Mouse (Mus musculus): ENCODE measurements around the gene Neil1.
A peak's percentile ranks its signal among the peaks of the same experiment; 100 is the strongest.

Gene Neil1

DNA sequence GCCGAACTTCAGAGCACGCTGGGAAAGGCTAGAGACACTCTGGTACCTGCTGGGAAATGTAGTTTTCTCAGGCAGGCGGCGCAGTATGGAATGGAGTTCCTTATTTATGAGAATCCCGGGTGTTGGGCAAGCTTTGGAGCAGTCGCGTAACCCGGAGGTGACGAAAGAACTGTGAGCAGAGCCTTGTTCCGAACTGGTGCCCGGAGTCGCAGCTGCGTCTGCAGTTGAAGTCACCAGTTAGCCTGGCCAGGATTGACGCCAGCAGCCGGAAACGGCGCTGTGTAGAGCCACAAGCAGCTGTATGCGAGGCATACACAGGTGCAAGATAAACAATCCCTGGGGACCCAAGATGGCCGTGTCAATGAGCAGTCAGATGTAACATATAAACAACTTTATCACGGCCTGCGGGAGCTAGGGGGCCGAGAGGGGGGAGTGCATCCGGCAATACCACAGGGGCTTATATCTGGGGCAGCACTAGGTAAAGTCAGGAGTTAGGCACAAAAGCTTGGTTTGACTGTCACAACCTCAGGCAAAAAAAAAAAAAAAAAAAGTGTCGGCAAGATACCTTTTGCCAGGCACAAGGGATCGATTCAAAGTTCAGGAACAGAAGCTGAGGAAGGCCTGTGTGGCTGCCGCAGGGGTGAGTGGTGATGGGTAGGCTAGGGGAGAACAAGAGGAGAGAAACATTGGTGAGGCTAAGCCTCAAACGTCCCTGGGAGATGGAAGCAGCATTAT lies at the start of gene Neil1:
Gene Neil1, minus strand, starts transcription at position 162 of the 735 bp plus-strand sequence.
- peak; percentile 86 to 89 for DNase-seq

DNA sequence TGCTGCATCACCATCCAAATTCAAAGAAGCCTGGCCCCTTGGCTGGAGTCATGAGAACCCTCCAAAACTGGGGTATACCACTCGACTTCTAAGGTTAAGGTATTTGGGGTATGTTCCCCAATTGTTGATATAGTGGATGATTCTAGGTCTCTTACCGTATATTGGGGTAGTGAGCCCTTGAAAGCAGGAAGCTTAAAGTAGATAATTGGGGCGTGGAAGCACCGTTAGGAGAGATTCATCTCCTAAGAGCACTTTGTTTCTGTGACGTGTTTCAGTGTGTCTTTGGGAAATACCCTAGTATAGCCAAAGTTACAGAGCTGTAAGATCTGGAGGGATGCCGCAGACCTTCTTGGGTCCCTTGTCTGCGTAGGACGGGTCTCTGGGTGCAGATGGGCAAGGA lies 49.3 kb upstream of the Neil1 start:
- DNase-seq = no peak

DNA sequence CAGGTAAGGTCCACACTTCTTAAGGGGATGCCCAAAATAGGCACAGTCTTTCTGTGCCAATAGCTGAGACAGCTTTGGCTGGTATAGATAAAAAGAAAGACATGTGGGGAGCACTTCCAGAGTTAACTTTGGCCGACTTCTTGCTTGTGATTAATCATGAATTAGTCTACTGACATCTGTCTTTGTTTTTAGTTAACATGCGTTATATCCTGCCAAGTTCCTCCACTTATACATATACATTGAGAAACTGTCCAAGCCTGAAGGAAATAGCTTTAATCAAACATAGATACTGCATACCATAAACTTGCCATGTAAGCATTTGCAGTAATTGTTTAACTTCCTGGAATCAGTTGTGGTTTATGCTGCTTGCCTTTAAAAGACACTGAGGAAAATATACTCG lies 48.6 kb upstream of the Neil1 start:
- no peak for DNase-seq

DNA sequence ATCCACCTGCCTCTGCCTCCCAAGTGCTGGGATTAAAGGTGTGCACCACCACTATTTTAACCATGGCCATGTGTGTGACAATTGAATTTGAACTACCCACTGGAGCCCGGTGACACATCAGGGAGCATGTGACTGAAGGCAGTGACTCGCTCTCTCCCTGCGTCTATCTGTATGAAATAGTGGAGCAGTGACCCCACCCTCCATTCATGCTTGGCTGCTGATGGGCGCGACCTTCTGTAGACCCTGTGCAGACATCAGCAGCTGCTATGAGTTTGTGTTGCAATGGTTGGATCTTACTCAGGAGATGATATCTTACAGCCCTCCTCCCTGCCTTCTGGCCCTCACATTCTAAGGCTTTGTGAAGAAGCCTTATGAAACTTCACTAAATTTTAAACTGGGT lies 20.3 kb upstream of the Neil1 start:
- DNase-seq = no peak

DNA sequence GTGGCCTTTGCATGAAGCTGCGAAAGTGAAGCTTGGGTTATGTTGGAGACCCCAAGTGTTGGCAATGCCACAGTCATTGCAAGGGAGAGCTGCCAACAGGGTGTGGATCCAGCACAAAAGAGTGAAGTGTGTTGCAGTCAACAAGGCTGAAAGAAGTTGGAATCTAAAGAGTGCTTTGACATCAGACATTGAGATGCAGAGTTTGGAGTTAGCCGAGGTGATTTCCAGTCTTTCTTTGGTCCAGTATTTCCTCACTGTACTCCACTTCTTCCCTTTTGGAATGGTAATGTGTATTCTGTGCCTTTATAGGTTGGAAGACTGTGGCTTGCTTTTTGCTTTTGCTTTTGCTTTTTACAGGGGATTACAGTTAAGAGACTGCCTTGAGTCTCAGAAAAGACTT lies 18.1 kb upstream of the Neil1 start:
- no peak for DNase-seq

DNA sequence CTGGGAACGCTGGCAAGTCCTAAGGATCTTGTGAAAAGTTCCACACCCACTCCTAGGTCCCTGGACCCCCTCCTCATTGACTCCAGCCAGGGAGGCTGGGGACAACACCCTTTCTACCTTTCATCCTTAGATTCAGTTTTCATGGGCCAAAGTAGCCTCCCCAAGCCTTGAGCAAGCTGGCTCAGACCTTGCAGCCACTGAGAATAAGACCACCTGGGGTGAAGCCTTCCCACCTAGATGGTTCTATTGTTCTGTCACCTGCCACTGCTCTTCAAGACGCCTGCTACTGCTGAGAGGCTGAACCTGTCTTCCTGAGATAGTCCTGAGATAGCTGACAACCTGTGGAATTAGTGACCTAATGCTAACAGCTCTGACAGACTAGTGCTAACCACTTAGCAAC lies 15.0 kb upstream of the Neil1 start:
- DNase-seq = no peak

DNA sequence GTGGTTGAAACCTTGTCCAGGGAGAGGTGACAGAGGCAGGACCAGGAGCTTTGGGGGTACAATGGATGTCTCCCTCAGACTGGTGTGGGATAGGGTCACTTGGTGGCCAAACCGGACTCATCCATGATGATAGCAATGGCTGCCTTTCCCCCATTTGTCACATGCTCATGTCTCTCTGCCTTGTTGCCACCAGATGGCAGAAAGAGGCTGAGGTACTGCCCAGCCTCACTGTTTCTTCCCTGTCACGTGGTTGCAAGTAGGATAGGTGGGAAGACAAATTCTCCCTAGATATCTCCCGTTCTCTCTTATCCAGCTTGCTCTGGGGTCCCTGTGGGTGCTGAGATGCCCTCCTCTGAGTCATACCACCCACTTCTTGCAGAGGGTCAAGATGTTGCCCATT lies 14.4 kb upstream of the Neil1 start:
- DNase-seq = no peak

DNA sequence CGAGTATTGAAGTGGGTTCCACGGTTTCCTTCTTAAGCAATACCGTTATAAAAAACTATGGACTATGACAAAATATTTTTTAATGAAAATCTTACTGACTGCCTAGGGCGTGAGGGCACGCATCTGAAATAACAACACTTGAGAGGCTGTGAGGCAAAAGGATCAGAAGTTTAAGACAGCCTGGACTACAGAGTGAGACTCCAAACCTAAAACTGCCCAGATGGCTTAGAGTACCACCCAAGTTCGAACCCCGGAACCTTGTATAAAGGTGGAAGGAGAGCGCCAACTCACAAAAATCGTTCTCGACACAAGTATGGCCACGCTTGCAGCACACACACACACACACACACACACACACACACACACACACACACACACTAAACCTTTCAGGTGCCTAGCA lies 10.4 kb upstream of the Neil1 start:
- DNase-seq = no peak

DNA sequence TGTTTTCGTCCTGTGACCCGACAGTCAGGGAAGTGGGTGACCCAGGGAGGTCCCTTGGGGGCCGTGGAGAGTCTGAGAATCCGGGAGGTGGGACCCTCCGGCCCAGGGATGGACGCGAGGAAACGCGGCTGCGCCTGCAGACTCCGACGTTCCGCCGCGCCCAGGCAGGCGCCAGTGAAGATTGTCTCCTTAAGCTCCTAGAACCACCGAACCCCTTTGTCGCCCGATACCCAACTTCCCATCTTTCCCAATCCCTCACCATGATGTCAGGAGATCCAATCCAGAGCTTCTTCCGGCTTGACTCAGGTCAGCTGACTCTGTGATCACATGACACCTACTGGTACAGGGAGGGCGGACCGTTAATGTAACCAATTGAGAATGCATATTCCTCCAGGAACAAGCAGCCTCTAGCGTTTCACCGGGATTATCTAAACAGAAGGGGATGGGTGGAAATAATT lies 9.9 kb upstream of the Neil1 start, which contains the start of gene Commd4:
Gene Commd4, minus strand, starts transcription at position 319 of the 458 bp plus-strand sequence.
- DNase-seq = peak; percentile 82 to 95

DNA sequence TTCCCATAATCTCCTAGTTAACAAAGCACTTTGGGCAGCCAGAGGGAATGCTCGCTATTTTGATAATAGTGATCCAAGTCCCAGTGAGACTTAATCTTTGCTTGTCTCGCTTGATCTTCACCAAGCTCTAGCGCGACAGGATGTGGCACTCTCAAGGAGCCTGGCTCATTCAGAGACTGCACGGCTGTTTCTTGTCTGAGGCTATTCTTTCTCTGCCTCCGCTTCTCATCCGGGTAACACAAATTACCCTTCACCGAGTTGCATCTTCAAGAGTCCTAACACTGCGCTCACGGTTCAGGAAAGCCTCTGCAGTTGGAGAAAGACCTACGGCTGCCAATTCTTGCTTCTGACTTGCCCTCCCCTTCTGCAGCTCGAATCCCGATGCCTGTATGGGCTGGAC lies 9.4 kb upstream of the Neil1 start:
- no peak for DNase-seq

DNA sequence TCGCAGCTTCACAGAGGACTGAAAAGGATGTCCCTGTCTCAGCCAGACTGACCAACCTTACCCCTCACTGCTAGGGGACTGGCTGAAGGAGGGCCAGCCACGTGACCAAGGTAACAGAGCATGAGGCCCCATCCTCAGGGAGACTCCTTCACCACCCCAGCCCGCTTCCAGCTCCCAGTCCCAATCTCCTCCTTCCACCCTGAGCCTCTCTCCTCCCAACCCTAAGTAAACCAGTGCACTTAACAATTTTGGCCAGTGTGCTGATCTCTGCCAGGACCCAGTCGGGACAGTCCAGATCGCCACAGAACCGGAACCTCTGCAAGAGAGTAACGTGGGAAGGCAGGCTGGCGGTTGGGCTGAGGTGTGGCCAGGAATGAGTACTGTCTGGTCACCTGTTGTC lies 8.7 kb upstream of the Neil1 start:
- peak in 1 of 2 experiments; percentile 4 for DNase-seq

DNA sequence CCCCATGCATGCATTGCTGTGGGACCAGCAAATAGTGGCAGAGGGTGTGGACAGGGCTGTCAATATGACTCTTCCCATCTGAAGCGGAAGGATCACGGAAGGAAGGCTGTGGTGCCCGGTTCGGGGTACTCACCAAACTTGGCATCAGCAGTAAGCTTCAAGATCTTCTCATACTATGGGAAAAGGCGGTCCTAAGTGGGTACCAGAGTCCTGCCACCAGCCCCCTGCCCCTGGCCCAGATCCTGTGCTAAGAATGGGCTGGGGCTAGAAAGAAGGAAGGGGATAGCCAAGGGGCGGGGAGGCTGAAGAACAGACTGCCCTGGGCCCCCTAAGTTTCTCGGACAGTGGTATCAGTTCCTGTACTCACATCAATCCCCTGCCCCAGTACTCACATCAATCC lies 8.3 kb upstream of the Neil1 start:
- no peak for DNase-seq

DNA sequence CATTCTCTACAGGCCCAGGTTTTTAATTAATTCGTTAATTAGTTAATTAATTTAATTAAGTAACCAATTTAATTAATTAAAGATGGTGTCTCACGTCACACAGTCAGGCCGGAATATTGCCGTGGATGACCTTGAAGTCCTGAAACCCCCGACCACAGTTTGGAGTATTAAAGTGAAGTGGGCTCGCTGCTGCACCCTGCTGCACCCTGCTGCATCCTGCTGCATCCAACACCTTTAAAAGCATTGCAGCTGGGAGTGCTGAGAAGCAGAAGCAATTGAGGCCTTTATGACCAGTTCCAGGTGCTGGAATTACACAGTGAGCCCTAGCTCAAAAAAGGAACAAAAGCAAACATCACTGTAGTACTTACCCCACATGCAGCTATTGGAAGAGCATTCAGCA lies 4.2 kb upstream of the Neil1 start:
- DNase-seq = no peak

DNA sequence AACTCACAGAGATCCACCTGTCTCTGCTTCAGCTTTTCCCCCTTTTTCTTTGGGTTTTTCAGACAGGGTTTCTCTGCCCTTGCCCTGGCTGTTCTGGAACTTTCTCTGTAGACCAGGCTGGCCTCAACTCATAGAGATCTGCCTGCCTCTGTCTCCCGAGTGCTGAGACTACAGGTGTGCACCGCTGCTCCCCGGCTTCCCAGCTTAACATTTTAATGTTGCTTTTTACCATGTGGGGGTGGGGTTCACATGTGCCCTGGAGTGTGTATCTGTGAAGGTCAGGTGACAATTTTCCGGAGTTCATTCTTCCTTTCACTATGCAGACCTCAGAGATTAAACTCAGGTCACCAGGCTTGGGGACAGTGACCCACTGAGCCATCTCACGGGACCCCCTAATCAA lies 2.1 kb upstream of the Neil1 start:
- DNase-seq = no peak

DNA sequence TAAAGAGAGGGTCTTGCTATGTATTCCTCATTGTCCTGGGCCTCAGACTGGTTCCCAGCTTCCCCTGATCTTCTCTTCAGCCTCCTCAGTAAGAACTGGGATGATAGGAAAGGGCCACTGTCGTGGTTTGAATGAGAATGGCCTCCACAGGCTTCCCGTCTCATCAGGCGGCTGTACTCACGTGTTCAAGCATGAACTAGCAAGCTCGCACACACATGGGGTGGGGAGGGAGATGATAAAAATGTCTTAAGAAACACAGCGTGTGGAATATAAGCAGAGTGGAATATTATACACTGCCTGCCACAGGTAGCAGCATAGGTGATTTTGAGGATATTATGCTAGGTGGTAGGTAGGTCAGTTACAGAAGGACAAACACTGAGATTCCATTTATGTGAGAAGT lies 916 bp upstream of the Neil1 start:
- DNase-seq = no peak

DNA sequence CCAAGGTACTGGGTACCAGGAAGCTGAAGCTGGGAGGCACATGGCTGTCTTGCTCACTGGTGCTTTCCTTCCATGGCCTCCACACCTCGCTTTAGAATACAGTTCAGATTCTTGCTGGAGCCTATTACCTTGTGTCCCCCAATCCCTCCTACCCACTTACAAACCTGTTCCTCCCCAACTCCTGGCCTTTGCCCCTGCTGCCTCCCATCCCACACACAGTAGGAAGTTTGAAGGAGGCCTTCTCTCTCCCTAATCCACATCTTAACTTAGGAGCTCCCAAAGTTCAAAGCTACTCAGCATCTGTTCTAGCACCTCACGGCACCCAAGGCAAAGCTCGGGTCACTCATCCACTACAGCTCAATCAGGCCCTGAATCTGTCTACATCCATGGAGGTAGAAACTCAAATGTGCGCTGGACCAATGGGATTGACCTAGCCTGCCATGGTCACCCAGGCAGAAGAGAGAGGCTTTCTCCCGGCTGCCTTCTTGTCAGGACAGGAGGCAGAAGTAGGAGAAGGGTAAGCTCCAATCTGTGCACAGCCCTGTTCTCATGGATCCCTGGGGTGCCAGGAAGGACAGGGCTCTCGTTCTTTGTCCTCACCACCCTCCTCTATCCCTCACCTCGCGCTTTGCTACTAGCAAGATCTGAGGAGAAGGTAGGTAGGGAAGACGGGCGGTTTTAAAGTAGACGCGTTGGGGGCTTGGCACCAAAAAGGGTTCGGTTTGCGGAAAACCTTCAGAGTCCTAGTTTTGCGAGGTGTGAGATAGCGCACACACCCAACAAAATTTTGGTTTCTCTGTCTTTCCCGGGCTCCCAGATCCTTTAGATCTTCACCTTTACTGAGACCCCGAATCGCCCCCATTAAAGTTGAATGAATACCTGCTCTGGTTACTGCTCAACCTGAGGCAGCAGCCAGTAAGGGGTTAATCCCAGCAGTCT lies 631 bp downstream of the Neil1 start:
- DNase-seq = peak in 1 of 2 experiments; percentile 57

DNA sequence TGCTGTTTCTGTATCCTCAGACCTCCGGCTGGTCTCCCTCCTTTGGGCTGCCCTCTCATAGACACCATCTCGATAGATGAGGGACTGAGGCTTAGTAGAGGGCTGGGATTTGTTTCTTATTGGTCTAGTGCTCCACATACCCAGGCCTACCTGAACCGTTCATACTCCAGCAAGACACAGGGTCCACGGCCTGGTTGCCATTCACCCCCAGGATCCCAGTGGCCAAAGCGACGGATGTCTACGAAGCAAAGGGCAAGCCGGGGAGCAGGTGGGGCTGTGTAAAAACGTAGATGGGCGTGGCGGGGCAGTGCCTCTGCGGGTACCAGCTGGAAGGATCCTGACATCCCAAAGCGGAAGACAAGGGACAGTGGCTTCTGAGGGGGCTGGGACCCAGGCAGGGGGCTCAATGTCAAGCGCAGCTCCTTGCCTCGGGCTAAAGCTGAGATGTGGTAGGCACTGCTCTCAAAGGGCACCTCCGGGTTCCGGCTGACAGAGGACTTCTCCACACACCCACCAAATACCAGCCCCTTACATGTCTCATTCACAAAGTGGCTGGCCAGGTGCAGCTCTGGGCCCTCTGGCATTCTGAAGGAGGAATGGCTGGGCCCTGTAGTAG lies 1.5 kb downstream of the Neil1 start:
- no peak for DNase-seq

DNA sequence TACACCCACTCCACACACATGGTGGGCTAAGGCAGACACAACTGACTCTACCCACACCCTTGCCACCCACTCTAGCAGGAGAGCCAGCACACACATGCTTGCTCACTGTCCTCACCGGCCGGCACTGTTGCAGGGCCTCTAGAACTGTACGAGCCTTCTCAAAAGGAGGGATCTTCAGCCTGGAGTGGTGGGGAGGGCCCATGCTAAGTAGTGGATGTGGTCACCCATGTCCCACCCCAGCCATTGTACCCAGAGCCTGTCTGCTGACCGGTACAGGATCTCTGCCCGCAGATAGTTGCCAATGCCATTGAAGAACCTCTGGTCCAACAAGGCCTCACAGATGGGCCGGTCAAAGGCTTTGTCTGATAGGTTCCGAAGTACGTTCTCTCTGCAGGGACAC lies 3.3 kb downstream of the Neil1 start:
- DNase-seq = no peak

DNA sequence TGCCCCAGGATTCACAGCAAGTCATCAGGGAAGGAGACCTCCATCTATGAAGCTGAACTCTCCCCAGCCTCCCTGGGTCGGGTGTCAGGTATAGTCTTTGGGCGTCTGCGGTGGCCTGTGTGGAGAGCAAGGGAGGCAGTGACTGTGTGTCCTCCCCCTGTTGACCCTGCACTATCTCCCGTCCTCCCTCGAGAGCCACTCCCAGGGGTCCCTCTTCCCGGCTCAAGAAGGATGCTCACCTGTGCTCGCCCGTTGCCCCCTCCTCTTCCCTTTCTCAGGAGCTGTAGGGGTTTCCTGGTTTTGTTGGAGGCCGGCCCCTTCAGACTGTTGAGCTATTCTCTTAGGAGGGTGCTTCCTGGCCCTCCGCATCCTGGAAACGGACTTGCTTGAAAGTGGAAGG lies 4.9 kb downstream of the Neil1 start:
- no peak for DNase-seq

DNA sequence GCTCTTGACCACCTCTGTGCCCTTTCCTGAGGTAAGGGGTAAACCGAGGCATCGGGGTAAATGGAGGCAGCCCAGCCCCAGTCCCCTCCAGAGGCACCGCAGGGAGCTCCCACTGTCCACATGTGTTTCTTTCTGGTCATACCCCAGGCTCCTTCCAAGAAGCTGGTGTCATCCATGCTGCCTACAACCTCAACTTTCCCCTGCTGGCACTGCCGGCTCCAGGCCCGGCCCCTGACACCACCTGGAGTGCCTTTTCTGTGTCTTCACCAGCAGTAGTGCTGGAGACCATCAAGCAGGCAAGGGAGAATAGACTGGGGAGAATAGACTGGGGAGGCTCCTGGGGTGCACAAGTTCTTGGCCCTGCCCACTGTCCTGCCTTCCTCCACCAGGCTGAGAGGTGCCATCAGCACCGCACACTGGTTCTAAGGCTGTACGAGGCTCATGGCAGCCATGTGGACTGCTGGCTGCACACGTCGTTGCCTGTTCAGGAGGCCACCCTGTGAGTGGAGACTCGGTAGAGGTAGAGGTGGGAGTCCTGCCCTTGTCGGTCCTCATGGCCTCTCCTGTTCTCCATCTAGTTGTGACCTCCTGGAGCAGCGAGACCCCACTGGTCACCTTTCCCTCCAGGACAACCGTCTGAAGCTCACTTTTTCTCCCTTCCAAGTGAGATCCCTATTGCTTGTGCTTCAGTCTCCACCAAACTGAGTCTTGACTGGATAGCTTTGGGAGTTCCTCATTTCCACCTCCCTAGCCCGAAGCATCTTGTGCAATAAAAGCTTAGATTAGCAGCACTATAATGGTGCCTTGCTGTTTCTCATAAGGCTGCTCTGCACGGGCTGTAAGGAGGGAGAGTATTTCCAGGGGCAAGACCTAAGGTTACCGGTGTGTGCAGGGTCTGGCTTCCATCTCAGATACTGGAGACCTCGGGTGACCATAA lies 6.4 kb downstream of the Neil1 start:
- DNase-seq = no peak

DNA sequence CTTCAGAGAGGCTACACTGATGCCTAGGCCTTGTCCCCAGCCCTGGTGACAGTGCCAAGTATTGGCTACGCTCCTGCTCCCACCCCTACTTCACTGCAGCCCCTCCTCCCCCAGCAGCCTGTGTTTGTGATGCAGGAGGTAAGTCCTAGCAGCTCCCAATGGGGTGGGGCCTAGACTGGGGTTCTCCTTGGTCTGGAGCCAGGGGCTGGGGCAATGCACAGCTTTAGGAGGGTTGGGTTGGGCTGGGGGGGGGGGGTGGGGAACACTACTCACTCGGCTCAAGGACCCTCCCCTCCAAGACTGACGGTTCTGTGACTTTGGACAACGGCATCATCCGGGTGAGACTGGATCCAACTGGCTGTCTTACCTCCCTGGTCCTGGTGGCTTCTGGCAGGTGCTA lies 8.5 kb downstream of the Neil1 start:
- no peak for DNase-seq

DNA sequence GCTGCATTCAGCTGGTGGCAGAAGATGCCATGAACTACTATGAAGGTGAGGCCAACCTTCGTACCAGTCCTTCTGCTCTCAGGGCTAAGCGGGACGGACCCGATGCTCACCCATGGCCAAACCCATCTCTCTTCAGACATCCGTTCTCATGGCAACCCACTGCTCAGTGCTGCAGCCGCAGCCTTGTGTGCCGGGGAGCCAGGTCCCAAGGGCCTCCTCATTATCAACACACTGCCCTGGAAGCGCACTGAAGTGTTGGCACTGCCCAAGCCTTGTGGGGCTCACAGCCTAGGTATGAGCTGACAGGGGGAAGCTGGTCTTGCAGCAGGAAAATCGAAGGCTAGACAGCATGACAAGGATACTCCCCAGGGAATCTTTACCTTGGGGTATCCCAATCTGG lies 9.0 kb downstream of the Neil1 start:
- DNase-seq = no peak

Measured in cerebellum, postnatal 25 days (tissue).